Mouse (Mus musculus): ENCODE measurements around the gene Clrn2. TPM values are rescaled to one million over a fixed set of nuclear protein-coding genes. Genes with fewer than 3 reads are reported as not detected.

The Clrn2 gene
- polyA plus RNA-seq, 1 experiment from 2014 or later = not detected

DNA sequence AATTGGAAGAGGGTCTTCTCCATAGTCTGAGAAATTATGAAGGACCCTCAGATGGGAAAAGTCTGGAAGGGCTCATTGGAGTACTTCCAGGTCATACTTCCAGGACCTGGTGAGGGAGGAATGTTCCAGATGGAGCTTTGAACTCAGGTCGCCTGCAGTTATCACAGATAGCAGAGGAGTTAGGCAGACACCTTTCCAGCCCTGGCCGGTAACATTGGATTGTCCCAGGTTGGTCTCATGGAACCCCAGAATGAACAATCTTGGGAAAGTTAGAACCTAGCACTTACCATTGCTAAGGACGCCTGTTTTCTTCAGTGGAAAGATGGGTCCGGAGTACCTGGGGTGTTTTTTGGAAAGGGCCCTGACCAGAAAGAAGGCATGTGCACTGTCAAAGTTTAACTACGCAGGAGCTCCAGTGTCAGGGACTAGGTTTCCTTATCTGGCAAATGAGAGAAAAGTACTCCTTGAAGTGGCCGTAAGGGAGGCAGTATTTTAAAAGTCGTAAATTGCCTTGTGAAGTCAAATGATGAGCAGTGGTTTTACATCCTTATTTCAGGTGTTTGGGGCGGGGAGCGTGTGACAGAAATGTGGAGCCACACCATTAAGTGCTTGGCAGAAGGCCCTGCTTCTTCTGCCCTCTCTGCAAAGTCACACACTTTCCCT lies 40.7 kb downstream of the Clrn2 start:
- WGBS = 43% methylated on average over 9 of the region's 9 CpGs
- H3K27ac ChIP-seq (ENCODE audit: low read depth) = peak overlapping the region; percentile 82; the same call in 1 of the 2 replicates
- DNase-seq = no peak
- no peaks in the 10 kb centered on the region for H3K9me3 ChIP-seq (ENCODE audit: low read depth, low read length)
- TF ChIP-seq CTCF (IDR thresholded peaks at IDR 0.05; ENCODE audit: low read depth) = no peak
- H3K27me3 ChIP-seq (ENCODE audit: insufficient read depth, low read length) = no peaks in the 10 kb centered on the region
- no peaks in the 10 kb centered on the region for H3K4me1 ChIP-seq (ENCODE audit: insufficient read depth)
- ATAC-seq (ENCODE audit: insufficient read depth) = no peak; the same call in 1 of the 2 replicates
- peak overlapping the region; percentile 87 for H3K4me2 ChIP-seq
- peaks cover 39% of the 10 kb centered on the region for H3K36me3 ChIP-seq (ENCODE audit: insufficient read depth)
- H3K9ac ChIP-seq = peak overlapping the region; percentile 70
- H3K4me3 ChIP-seq (ENCODE audit: low read depth, low read length) = peak overlapping the region; percentile 77

DNA sequence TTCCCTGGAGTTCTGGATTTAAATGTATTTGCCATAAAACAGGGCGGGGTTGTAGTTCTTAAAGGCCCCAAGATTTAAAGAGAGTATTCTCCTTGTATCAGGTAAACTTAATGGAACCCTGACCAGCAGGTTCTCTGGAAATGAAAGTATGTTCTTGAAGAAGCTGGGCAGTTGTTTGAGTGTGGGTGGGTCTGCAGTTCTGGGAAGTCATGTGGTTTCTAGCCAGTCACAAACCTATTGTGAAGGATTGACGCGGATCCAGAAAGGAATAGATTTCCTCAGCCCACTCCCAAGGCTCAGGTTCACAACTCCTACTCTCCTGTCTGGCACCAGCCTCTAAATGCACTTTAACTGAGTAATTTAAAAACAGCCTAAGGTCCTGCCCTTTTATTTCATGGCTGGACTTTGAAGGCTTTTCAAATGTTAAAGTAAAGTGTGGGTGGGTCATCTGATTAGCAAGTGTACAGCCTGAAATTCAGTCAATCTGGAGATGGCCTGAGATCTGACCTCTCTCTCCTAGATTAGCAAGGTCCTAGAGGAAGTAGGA lies 42.0 kb downstream of the Clrn2 start:
- DNase-seq = no peak
- peak overlapping the region; percentile 87; the same call in 1 of the 2 replicates for H3K4me2 ChIP-seq

DNA sequence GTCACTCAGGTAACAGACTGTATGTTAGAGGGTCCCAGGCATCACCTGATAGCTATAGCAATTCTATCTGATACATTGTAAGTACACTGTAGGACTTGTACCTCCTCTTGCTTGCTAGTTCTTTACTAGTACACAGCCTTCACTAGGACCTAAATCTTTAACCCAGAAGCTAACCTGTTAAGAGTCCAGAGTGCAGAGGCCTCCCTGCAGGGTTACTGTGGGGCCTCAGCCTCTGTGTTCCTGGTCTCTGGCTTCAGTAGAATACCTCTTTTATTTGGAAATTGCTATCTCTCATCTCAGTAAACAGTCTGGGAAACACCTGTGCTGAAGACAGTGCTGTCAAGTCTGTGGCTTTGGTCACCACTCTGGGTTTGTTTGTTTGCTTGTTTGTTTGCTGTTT lies 42.5 kb downstream of the Clrn2 start:
- Histone ChIP-seq H3K27me3 (ENCODE audit: insufficient read depth, low read length) (no peaks in the 10 kb centered on the region), H3K9ac (no peak overlapping the region), H3K36me3 (ENCODE audit: insufficient read depth) (peaks cover 56% of the 10 kb centered on the region), H3K4me3 (ENCODE audit: low read depth, low read length) (no peak overlapping the region), H3K9me3 (ENCODE audit: low read depth, low read length) (no peaks in the 10 kb centered on the region), H3K4me1 (ENCODE audit: insufficient read depth) (no peaks in the 10 kb centered on the region), H3K27ac (ENCODE audit: low read depth) (no peak overlapping the region), H3K4me2 (no peak overlapping the region)
- TF ChIP-seq CTCF (IDR thresholded peaks at IDR 0.05; ENCODE audit: low read depth) = no peak
- ATAC-seq (ENCODE audit: insufficient read depth) (no peak), DNase-seq (no peak)

More for the DNA sequence above, 42.0 kb downstream of the Clrn2 start:
- Histone ChIP-seq H3K4me1 (ENCODE audit: insufficient read depth) (no peaks in the 10 kb centered on the region), H3K9me3 (ENCODE audit: low read depth, low read length) (no peaks in the 10 kb centered on the region), H3K9ac (no peak overlapping the region), H3K27ac (ENCODE audit: low read depth) (no peak overlapping the region), H3K4me3 (ENCODE audit: low read depth, low read length) (no peak overlapping the region), H3K27me3 (ENCODE audit: insufficient read depth, low read length) (no peaks in the 10 kb centered on the region), H3K36me3 (ENCODE audit: insufficient read depth) (peaks cover 51% of the 10 kb centered on the region)
- no peak for TF ChIP-seq CTCF (IDR thresholded peaks at IDR 0.05; ENCODE audit: low read depth)
- WGBS = 86% methylated on average over 3 of the region's 3 CpGs
- ATAC-seq (ENCODE audit: insufficient read depth) = no peak

DNA sequence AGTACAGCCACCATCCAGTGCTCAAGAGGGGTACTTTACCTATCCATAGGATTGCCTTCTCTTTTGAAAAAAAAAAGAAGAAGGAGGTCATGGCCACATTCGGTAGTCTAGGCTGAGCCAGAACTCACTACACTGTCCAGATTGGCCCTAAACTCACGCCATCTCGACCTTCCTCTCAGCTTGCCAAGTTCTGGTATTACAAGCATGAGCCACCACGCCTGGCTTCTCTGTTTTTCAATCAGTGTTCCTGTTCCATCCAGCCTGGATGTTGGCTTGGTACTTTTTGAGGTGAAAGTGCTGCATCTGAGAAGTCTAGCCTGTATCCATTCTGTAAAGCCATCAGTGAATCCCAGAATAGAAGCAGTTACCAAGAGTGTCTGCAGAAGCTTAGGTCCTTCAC lies 42.9 kb downstream of the Clrn2 start:
- Histone ChIP-seq H3K9me3 (ENCODE audit: low read depth, low read length) (no peaks in the 10 kb centered on the region), H3K4me1 (ENCODE audit: insufficient read depth) (no peaks in the 10 kb centered on the region), H3K9ac (no peak overlapping the region), H3K4me2 (no peak overlapping the region), H3K36me3 (ENCODE audit: insufficient read depth) (peaks cover 59% of the 10 kb centered on the region), H3K4me3 (ENCODE audit: low read depth, low read length) (no peak overlapping the region), H3K27me3 (ENCODE audit: insufficient read depth, low read length) (no peaks in the 10 kb centered on the region), H3K27ac (ENCODE audit: low read depth) (no peak overlapping the region)
- no peak for ATAC-seq (ENCODE audit: insufficient read depth)
- TF ChIP-seq CTCF (IDR thresholded peaks at IDR 0.05; ENCODE audit: low read depth) = no peak
- no peak for DNase-seq
- WGBS = 86% methylated on average over 4 of the region's 4 CpGs

DNA sequence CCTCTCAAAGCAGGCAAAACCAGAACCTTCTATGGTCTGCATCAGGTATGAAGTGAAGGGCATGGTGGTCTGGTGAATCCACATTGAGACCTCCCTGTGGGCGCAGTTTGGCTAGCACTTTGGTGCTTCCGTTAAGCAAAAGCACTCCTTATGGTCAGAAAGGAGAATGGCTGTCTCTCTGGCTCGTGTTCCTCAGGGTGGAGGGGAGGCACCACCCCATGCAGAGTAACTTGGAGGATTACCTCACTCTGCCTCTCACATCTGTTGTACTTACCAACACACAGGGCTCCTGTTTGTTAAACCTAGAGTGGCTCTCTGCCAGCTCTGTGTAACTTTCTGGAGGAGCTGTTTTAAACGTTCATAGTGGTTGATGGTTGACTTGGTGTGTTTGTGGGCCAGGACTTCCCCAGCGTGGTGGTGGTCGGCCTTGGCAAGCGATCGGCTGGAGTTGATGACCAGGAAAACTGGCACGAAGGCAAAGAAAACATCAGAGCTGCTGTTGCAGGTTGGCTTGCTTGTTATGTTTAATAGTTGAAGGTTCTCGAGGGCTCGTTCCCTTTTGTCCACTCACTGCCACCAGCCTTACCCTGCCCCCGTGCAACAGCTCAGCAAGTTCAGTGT lies 43.5 kb downstream of the Clrn2 start:
- no peaks in the 10 kb centered on the region for H3K9me3 ChIP-seq (ENCODE audit: low read depth, low read length)
- no peak overlapping the region for H3K27ac ChIP-seq (ENCODE audit: low read depth)
- peaks cover 65% of the 10 kb centered on the region for H3K36me3 ChIP-seq (ENCODE audit: insufficient read depth)
- H3K4me1 ChIP-seq (ENCODE audit: insufficient read depth) = no peaks in the 10 kb centered on the region
- WGBS = 83% methylated on average over 12 of the region's 12 CpGs
- no peak overlapping the region for H3K4me2 ChIP-seq
- no peaks in the 10 kb centered on the region for H3K27me3 ChIP-seq (ENCODE audit: insufficient read depth, low read length)
- no peak for DNase-seq
- ATAC-seq (ENCODE audit: insufficient read depth) = no peak
- TF ChIP-seq CTCF (IDR thresholded peaks at IDR 0.05; ENCODE audit: low read depth) = no peak
- no peak overlapping the region for H3K9ac ChIP-seq
- no peak overlapping the region for H3K4me3 ChIP-seq (ENCODE audit: low read depth, low read length)

DNA sequence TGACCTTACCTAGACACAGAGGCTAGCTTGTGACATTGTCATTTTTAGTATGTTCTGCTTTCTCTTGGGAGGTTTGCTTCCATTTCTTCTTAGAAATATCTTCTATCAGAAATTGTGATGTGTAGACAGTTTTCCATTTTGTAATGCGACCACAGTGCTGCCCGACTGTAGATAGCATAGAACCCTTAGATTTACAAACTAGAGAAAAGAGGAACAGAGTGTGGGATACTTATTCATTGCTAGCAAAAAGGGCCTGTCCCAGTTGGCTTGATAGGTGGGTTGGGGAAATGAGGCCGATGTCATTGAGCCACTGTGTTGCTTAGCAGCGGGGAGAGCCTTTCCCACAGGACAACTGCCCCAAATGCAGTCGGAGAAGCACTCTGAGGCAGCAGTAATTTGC lies 44.0 kb downstream of the Clrn2 start:
- no peak for TF ChIP-seq CTCF (IDR thresholded peaks at IDR 0.05; ENCODE audit: low read depth)
- WGBS = 88% methylated on average over 5 of the region's 5 CpGs
- no peaks in the 10 kb centered on the region for H3K27me3 ChIP-seq (ENCODE audit: insufficient read depth, low read length)
- no peak overlapping the region for H3K4me2 ChIP-seq
- no peak overlapping the region for H3K27ac ChIP-seq (ENCODE audit: low read depth)
- ATAC-seq (ENCODE audit: insufficient read depth) (no peak), DNase-seq (no peak)
- H3K9me3 ChIP-seq (ENCODE audit: low read depth, low read length) = no peaks in the 10 kb centered on the region
- H3K36me3 ChIP-seq (ENCODE audit: insufficient read depth) = peaks cover 70% of the 10 kb centered on the region
- H3K4me3 ChIP-seq (ENCODE audit: low read depth, low read length) = no peak overlapping the region
- H3K9ac ChIP-seq = no peak overlapping the region
- no peaks in the 10 kb centered on the region for H3K4me1 ChIP-seq (ENCODE audit: insufficient read depth)

DNA sequence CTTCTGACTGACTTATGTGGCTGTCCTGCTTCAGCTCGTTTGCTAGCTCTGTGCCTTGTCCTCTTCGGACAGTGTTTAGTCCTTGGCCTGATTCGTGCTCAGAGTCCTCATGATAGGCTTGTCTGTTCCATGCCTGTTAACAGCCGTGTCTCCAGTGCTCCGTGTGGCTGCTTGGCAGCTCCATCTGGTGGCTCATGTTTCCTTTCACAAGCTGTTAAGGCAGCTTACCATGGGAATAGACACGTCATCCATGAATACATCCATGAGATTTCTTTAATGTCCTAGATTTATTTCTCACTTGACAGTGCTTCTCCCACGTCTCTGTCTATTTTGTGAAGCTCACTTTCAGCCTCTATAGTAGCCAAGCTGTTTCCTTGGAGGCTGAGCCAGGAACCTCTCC lies 56.5 kb downstream of the Clrn2 start:
- 82% methylated on average over 7 of the region's 7 CpGs for WGBS
- ATAC-seq (ENCODE audit: insufficient read depth) = no peak
- Histone ChIP-seq H3K27ac (ENCODE audit: low read depth) (no peak overlapping the region), H3K36me3 (ENCODE audit: insufficient read depth) (peaks cover 76% of the 10 kb centered on the region), H3K9ac (no peak overlapping the region), H3K4me3 (ENCODE audit: low read depth, low read length) (no peak overlapping the region), H3K4me2 (no peak overlapping the region), H3K27me3 (ENCODE audit: insufficient read depth, low read length) (no peaks in the 10 kb centered on the region), H3K9me3 (ENCODE audit: low read depth, low read length) (no peaks in the 10 kb centered on the region), H3K4me1 (ENCODE audit: insufficient read depth) (no peaks in the 10 kb centered on the region)
- no peak for TF ChIP-seq CTCF (IDR thresholded peaks at IDR 0.05; ENCODE audit: low read depth)
- no peak for DNase-seq

Data from lung, embryonic 14.5 days (tissue).